Mouse (Mus musculus): Measurements from ENCODE around the gene Stom. TPM values are rescaled to one million over a fixed set of nuclear protein-coding genes. Genes with fewer than 3 reads are reported as not detected.

The Stom gene
- 29.1 and 34.6 TPM in 2 replicates for polyA plus RNA-seq (2012)

GRCm38 (mm10) chr2:35336388-35337280 is at the start of gene Stom:
Stom (minus strand) TSS chr2:35336976.
- peaks cover 47% of the 10 kb centered on the region for H3K36me3 ChIP-seq (ENCODE audit: control insufficient read depth)
- no peaks in the 10 kb centered on the region for H3K9me3 ChIP-seq (ENCODE audit: control insufficient read depth, low read length)
- TF ChIP-seq GATA1 (IDR thresholded peaks at IDR 0.05; ENCODE audit: low read length) (peak; percentile 98), TAL1 (IDR thresholded peaks at IDR 0.05; ENCODE audit: low read length) (peak; percentile 98)
- H3K4me3 ChIP-seq (replicated peaks): peak within 1 kb of the TSS; percentile 90
- H3K4me1 ChIP-seq (ENCODE audit: control insufficient read depth): peaks cover 51% of the 10 kb centered on the region
- H3K27me3 ChIP-seq (ENCODE audit: control insufficient read depth): peaks cover 1% of the 10 kb centered on the region; the same call in 1 of the 2 replicates

- peaks cover 5% of the 10 kb centered on the region for H3K9me3 ChIP-seq (ENCODE audit: control insufficient read depth, low read length)
- TF ChIP-seq TAL1 (IDR thresholded peaks at IDR 0.05; ENCODE audit: low read length) (no peak), GATA1 (IDR thresholded peaks at IDR 0.05; ENCODE audit: low read length) (no peak)
- no peak overlapping the region for H3K4me3 ChIP-seq (replicated peaks)
- H3K36me3 ChIP-seq (ENCODE audit: control insufficient read depth): no peaks in the 10 kb centered on the region
- no peaks in the 10 kb centered on the region for H3K4me1 ChIP-seq (ENCODE audit: control insufficient read depth)
- H3K27me3 ChIP-seq (ENCODE audit: control insufficient read depth): peaks cover 7% of the 10 kb centered on the region
Measured at GRCm38 (mm10) chr2:35385441-35385871, 48.7 kb upstream of the Stom start.

- no peak for TF ChIP-seq GATA1 (IDR thresholded peaks at IDR 0.05; ENCODE audit: low read length)
- no peak for TF ChIP-seq TAL1 (IDR thresholded peaks at IDR 0.05; ENCODE audit: low read length)
Measured at GRCm38 (mm10) chr2:35379306-35379705, 42.5 kb upstream of the Stom start.

GRCm38 (mm10) chr2:35377600-35377999 is 40.8 kb upstream of the Stom start:
- peaks cover 4% of the 10 kb centered on the region for H3K27me3 ChIP-seq (ENCODE audit: control insufficient read depth)
- no peak for TF ChIP-seq TAL1 (IDR thresholded peaks at IDR 0.05; ENCODE audit: low read length)
- no peak for TF ChIP-seq GATA1 (IDR thresholded peaks at IDR 0.05; ENCODE audit: low read length)
- no peak overlapping the region for H3K4me3 ChIP-seq (replicated peaks)
- H3K4me1 ChIP-seq (ENCODE audit: control insufficient read depth): no peaks in the 10 kb centered on the region
- H3K36me3 ChIP-seq (ENCODE audit: control insufficient read depth): no peaks in the 10 kb centered on the region
- no peaks in the 10 kb centered on the region for H3K9me3 ChIP-seq (ENCODE audit: control insufficient read depth, low read length)

More at GRCm38 (mm10) chr2:35379306-35379705, 42.5 kb upstream of the Stom start:
- no peaks in the 10 kb centered on the region for H3K4me1 ChIP-seq (ENCODE audit: control insufficient read depth)
- no peaks in the 10 kb centered on the region for H3K36me3 ChIP-seq (ENCODE audit: control insufficient read depth)
- H3K27me3 ChIP-seq (ENCODE audit: control insufficient read depth): peaks cover 6% of the 10 kb centered on the region
- H3K9me3 ChIP-seq (ENCODE audit: control insufficient read depth, low read length): no peaks in the 10 kb centered on the region
- H3K4me3 ChIP-seq (replicated peaks): no peak overlapping the region

GRCm38 (mm10) chr2:35373003-35373402 is 36.2 kb upstream of the Stom start:
- Histone ChIP-seq H3K9me3 (ENCODE audit: control insufficient read depth, low read length) (no peaks in the 10 kb centered on the region), H3K36me3 (ENCODE audit: control insufficient read depth) (no peaks in the 10 kb centered on the region), H3K4me1 (ENCODE audit: control insufficient read depth) (no peaks in the 10 kb centered on the region), H3K4me3 (replicated peaks) (no peak overlapping the region), H3K27me3 (ENCODE audit: control insufficient read depth) (peaks cover 2% of the 10 kb centered on the region)
- TF ChIP-seq TAL1 (IDR thresholded peaks at IDR 0.05; ENCODE audit: low read length) (no peak), GATA1 (IDR thresholded peaks at IDR 0.05; ENCODE audit: low read length) (no peak)

- peaks cover 2% of the 10 kb centered on the region; the same call in 1 of the 2 replicates for H3K27me3 ChIP-seq (ENCODE audit: control insufficient read depth)
- TF ChIP-seq TAL1 (IDR thresholded peaks at IDR 0.05; ENCODE audit: low read length) (no peak), GATA1 (IDR thresholded peaks at IDR 0.05; ENCODE audit: low read length) (no peak)
- H3K4me1 ChIP-seq (ENCODE audit: control insufficient read depth): no peaks in the 10 kb centered on the region
- no peak overlapping the region for H3K4me3 ChIP-seq (replicated peaks)
- H3K9me3 ChIP-seq (ENCODE audit: control insufficient read depth, low read length): no peaks in the 10 kb centered on the region
- no peaks in the 10 kb centered on the region for H3K36me3 ChIP-seq (ENCODE audit: control insufficient read depth)
Measured at GRCm38 (mm10) chr2:35370686-35371085, 33.9 kb upstream of the Stom start.

- Histone ChIP-seq H3K4me3 (replicated peaks) (no peak within 1 kb of the TSS), H3K9me3 (ENCODE audit: control insufficient read depth, low read length) (peaks cover 4% of the 10 kb centered on the region), H3K4me1 (ENCODE audit: control insufficient read depth) (no peaks in the 10 kb centered on the region), H3K27me3 (ENCODE audit: control insufficient read depth) (no peaks in the 10 kb centered on the region; the same call in 1 of the 2 replicates), H3K36me3 (ENCODE audit: control insufficient read depth) (no peaks in the 10 kb centered on the region)
- TF ChIP-seq GATA1 (IDR thresholded peaks at IDR 0.05; ENCODE audit: low read length) (no peak), TAL1 (IDR thresholded peaks at IDR 0.05; ENCODE audit: low read length) (no peak)
Measured at GRCm38 (mm10) chr2:35367629-35368028, 30.9 kb upstream of the Stom start, which contains the start of gene 4930568D16Rik. 4930568D16Rik (minus strand) TSS chr2:35367729.

- H3K27me3 ChIP-seq (ENCODE audit: control insufficient read depth): 0 out of 2 replicates have a peak, but pooled peaks cover 9% of the 10 kb centered on the region
- peaks cover 14% of the 10 kb centered on the region for H3K4me1 ChIP-seq (ENCODE audit: control insufficient read depth)
- no peaks in the 10 kb centered on the region for H3K36me3 ChIP-seq (ENCODE audit: control insufficient read depth)
- no peak for TF ChIP-seq GATA1 (IDR thresholded peaks at IDR 0.05; ENCODE audit: low read length)
- TF ChIP-seq TAL1 (IDR thresholded peaks at IDR 0.05; ENCODE audit: low read length): no peak
- H3K4me3 ChIP-seq (replicated peaks): no peak overlapping the region
- no peaks in the 10 kb centered on the region for H3K9me3 ChIP-seq (ENCODE audit: control insufficient read depth, low read length)
Measured at GRCm38 (mm10) chr2:35349184-35349583, 12.4 kb upstream of the Stom start.

GRCm38 (mm10) chr2:35345984-35346383 is 9.2 kb upstream of the Stom start:
- no peaks in the 10 kb centered on the region for H3K36me3 ChIP-seq (ENCODE audit: control insufficient read depth)
- TF ChIP-seq TAL1 (IDR thresholded peaks at IDR 0.05; ENCODE audit: low read length) (no peak), GATA1 (IDR thresholded peaks at IDR 0.05; ENCODE audit: low read length) (no peak)
- H3K9me3 ChIP-seq (ENCODE audit: control insufficient read depth, low read length): no peaks in the 10 kb centered on the region
- H3K4me3 ChIP-seq (replicated peaks): no peak overlapping the region
- peaks cover 19% of the 10 kb centered on the region for H3K4me1 ChIP-seq (ENCODE audit: control insufficient read depth)
- H3K27me3 ChIP-seq (ENCODE audit: control insufficient read depth): peaks cover 8% of the 10 kb centered on the region; the same call in 1 of the 2 replicates
